Mouse (Mus musculus) MEL (cell line): ENCODE data around the gene Hist2h2ac. TPM values are rescaled to one million over a fixed set of nuclear protein-coding genes. Genes with fewer than 3 reads are reported as not detected.

Source experiments
- DNase-seq: peaks from one replicate; pipeline ENCODE4 v3.0.0; 2011; ENCODE audit warnings: low read depth, low spot score
- H3K27ac ChIP-seq: 2 replicates; pipeline ENCODE4 v1.5.1; 2012; ENCODE audit warnings: low read depth, mild to moderate bottlenecking, control low read depth, low read length, moderate library complexity; ENCODE audit not compliant: control insufficient read depth
- H3K27me3 ChIP-seq, 2 experiments: fragments of 150-350 bp in 1 of 2; sonication (generic) in 1 of 2; 2 replicates each; pipeline ENCODE4 v1.6.1; 2012; ENCODE audit warnings: low read length in 2 of 2, mild to moderate bottlenecking in 2 of 2, improper control_type of control experiment in 1 of 2, moderate library complexity in 1 of 2; ENCODE audit not compliant: insufficient read depth in 2 of 2, control insufficient read depth in 1 of 2
- H3K36me3 ChIP-seq, 2 experiments: 2 replicates each; pipeline ENCODE4 v1.6.1; 2012 to 2014; ENCODE audit warnings: low read length in 2 of 2, improper control_type of control experiment in 1 of 2, inconsistent platforms in 1 of 2, mild to moderate bottlenecking in 1 of 2; ENCODE audit not compliant: insufficient read depth in 2 of 2, control insufficient read depth in 1 of 2
- H3K4me1 ChIP-seq, 2 experiments: fragments of 150-350 bp in 1 of 2; sonication (generic) in 1 of 2; 2 replicates each; pipeline ENCODE4 v1.6.1; 2012; ENCODE audit warnings: low read length in 2 of 2, improper control_type of control experiment in 1 of 2, mild to moderate bottlenecking in 1 of 2; ENCODE audit not compliant: insufficient read depth in 2 of 2, control insufficient read depth in 1 of 2
- H3K4me3 ChIP-seq, 2 experiments: fragments of 150-350 bp in 1 of 2; sonication (generic) in 1 of 2; 2 replicates each; pipeline ENCODE4 v1.5.1; 2012; ENCODE audit warnings: low read depth in 2 of 2, low read length in 2 of 2, mild to moderate bottlenecking in 2 of 2, moderate library complexity in 2 of 2, control low read depth in 1 of 2, improper control_type of control experiment in 1 of 2; ENCODE audit not compliant: control insufficient read depth in 1 of 2, insufficient read depth in 1 of 2
- H3K79me2 ChIP-seq: 2 replicates; pipeline ENCODE4 v1.6.1; 2012; ENCODE audit warnings: mild to moderate bottlenecking, low read length, moderate library complexity; ENCODE audit not compliant: control insufficient read depth, poor library complexity, insufficient read depth
- H3K9ac ChIP-seq: 2 replicates; pipeline ENCODE4 v1.6.1; 2012; ENCODE audit warnings: low read depth, mild to moderate bottlenecking, control low read depth, low read length, moderate library complexity; ENCODE audit not compliant: control insufficient read depth, poor library complexity, severe bottlenecking
- H3K9me3 ChIP-seq: fragments of 150-350 bp; sonication (generic); replicated peaks from 2 replicates; pipeline ENCODE4 v1.6.1; 2012; ENCODE audit warnings: mild to moderate bottlenecking, low read length, improper control_type of control experiment, moderate library complexity; ENCODE audit not compliant: insufficient read depth
- CHD1 ChIP-seq: IDR thresholded peaks from 2 replicates; pipeline ENCODE4 v1.6.1; 2012; ENCODE audit warnings: low read depth, mild to moderate bottlenecking, inconsistent platforms, low read length, improper control_type of control experiment
- CHD2 ChIP-seq: IDR thresholded peaks from 2 replicates; pipeline ENCODE4 v1.6.1; 2011; ENCODE audit warnings: low read length, improper control_type of control experiment
- CTCF ChIP-seq, 3 experiments: IDR thresholded peaks in 2 of 3; conservative IDR thresholded peaks in 1 of 3; 2 replicates each; pipeline ENCODE4 v1.5.1; 2011 to 2012; ENCODE audit warnings: low read length in 3 of 3, low read depth in 2 of 3, mild to moderate bottlenecking in 2 of 3, improper control_type of control experiment in 1 of 3, inconsistent platforms in 1 of 3, mixed read lengths in 1 of 3, moderate library complexity in 1 of 3; ENCODE audit not compliant: control insufficient read depth in 1 of 3, insufficient read depth in 1 of 3, poor library complexity in 1 of 3, severe bottlenecking in 1 of 3
- ELF1 ChIP-seq: IDR thresholded peaks from 2 replicates; pipeline ENCODE4 v1.6.1; 2014; ENCODE audit warnings: low read depth, mild to moderate bottlenecking, inconsistent platforms, low read length, improper control_type of control experiment, moderate library complexity
- EP300 ChIP-seq, 2 experiments: IDR thresholded peaks; 2 replicates each; pipeline ENCODE4 v1.6.1; 2011; ENCODE audit warnings: improper control_type of control experiment in 2 of 2, low read length in 2 of 2, low read depth in 1 of 2, mild to moderate bottlenecking in 1 of 2
- ETS1 ChIP-seq: IDR thresholded peaks from 2 replicates; pipeline ENCODE4 v1.6.1; 2012; ENCODE audit warnings: low read depth, mild to moderate bottlenecking, inconsistent platforms, low read length, improper control_type of control experiment, moderate library complexity
- GABPA ChIP-seq: IDR thresholded peaks from 2 replicates; pipeline ENCODE4 v1.6.1; 2012; ENCODE audit warnings: low read depth, mild to moderate bottlenecking, inconsistent platforms, low read length, improper control_type of control experiment, moderate library complexity
- GATA1 ChIP-seq: IDR thresholded peaks from 2 replicates; pipeline ENCODE4 v1.6.1; 2011; ENCODE audit warnings: low read depth, low read length, improper control_type of control experiment
- HCFC1 ChIP-seq: IDR thresholded peaks from 2 replicates; pipeline ENCODE4 v1.6.1; 2012; ENCODE audit warnings: low read depth, mild to moderate bottlenecking, inconsistent platforms, low read length, improper control_type of control experiment, moderate library complexity
- JUND ChIP-seq: IDR thresholded peaks from 2 replicates; pipeline ENCODE4 v1.6.1; 2011; ENCODE audit warnings: low read depth, mild to moderate bottlenecking, improper control_type of control experiment, low read length
- KAT2A ChIP-seq: conservative IDR thresholded peaks from 2 replicates; pipeline ENCODE4 v1.6.1; 2012; ENCODE audit warnings: low read depth, low read length, improper control_type of control experiment, inconsistent platforms
- MAFK ChIP-seq: IDR thresholded peaks from 2 replicates; pipeline ENCODE4 v1.6.1; 2011; ENCODE audit warnings: low read depth, mild to moderate bottlenecking, low read length, improper control_type of control experiment, borderline replicate concordance
- MAZ ChIP-seq: IDR thresholded peaks from 2 replicates; pipeline ENCODE4 v1.6.1; 2012; ENCODE audit warnings: low read depth, mild to moderate bottlenecking, inconsistent platforms, low read length, improper control_type of control experiment
- MXI1 ChIP-seq: IDR thresholded peaks from 2 replicates; pipeline ENCODE4 v1.6.1; 2011; ENCODE audit warnings: mild to moderate bottlenecking, low read depth, low read length, improper control_type of control experiment
- MYB ChIP-seq: IDR thresholded peaks from 2 replicates; pipeline ENCODE4 v1.6.1; 2011; ENCODE audit warnings: mild to moderate bottlenecking, low read depth, low read length, improper control_type of control experiment
- MYC ChIP-seq: IDR thresholded peaks from 2 replicates; pipeline ENCODE4 v1.6.1; 2011; ENCODE audit warnings: low read depth, mild to moderate bottlenecking, low read length, improper control_type of control experiment, moderate library complexity
- NRF1 ChIP-seq: IDR thresholded peaks from 2 replicates; pipeline ENCODE4 v1.6.1; 2014; ENCODE audit warnings: low read depth, mild to moderate bottlenecking, inconsistent platforms, low read length, improper control_type of control experiment, moderate library complexity; ENCODE audit not compliant: poor library complexity, insufficient read depth, severe bottlenecking
- POLR2A ChIP-seq, 2 experiments: IDR thresholded peaks; 2 replicates each; pipeline ENCODE4 v1.6.1; 2011 to 2012; ENCODE audit warnings: low read length in 2 of 2, mild to moderate bottlenecking in 2 of 2, control low read depth in 1 of 2, improper control_type of control experiment in 1 of 2, low read depth in 1 of 2, moderate library complexity in 1 of 2; ENCODE audit not compliant: control insufficient read depth in 1 of 2, insufficient read depth in 1 of 2, poor library complexity in 1 of 2
- POLR2AphosphoS2 ChIP-seq: IDR thresholded peaks from 2 replicates; pipeline ENCODE4 v1.6.1; 2011; ENCODE audit warnings: low read length, improper control_type of control experiment
- POLR2AphosphoS5 ChIP-seq: IDR thresholded peaks from 2 replicates; pipeline ENCODE4 v1.6.1; 2012; ENCODE audit warnings: low read depth, borderline replicate concordance, mild to moderate bottlenecking, inconsistent platforms, low read length, moderate library complexity, mixed read lengths
- RCOR1 ChIP-seq: IDR thresholded peaks from 2 replicates; pipeline ENCODE4 v1.6.1; 2012; ENCODE audit warnings: low read depth, mild to moderate bottlenecking, inconsistent platforms, low read length, improper control_type of control experiment
- SIN3A ChIP-seq: IDR thresholded peaks from 2 replicates; pipeline ENCODE4 v1.6.1; 2012; ENCODE audit warnings: low read length, improper control_type of control experiment, inconsistent platforms
- SMC3 ChIP-seq: IDR thresholded peaks from 2 replicates; pipeline ENCODE4 v1.6.1; 2011; ENCODE audit warnings: low read depth, low read length, improper control_type of control experiment
- TAL1 ChIP-seq: IDR thresholded peaks from 2 replicates; pipeline ENCODE4 v1.6.1; 2012; ENCODE audit warnings: mild to moderate bottlenecking, inconsistent platforms, low read length, moderate library complexity, mixed read lengths
- TBP ChIP-seq: IDR thresholded peaks from 2 replicates; pipeline ENCODE4 v1.8.0; 2011; ENCODE audit warnings: low read depth, low read length, improper control_type of control experiment
- UBTF ChIP-seq: IDR thresholded peaks from 2 replicates; pipeline ENCODE4 v1.6.1; 2012; ENCODE audit warnings: low read depth, mild to moderate bottlenecking, inconsistent platforms, low read length, improper control_type of control experiment, moderate library complexity, borderline replicate concordance; ENCODE audit not compliant: insufficient read depth
- USF1 ChIP-seq: IDR thresholded peaks from 2 replicates; pipeline ENCODE4 v1.6.1; 2014; ENCODE audit warnings: low read depth, mild to moderate bottlenecking, inconsistent platforms, low read length, improper control_type of control experiment, moderate library complexity
- USF2 ChIP-seq, 2 experiments: IDR thresholded peaks; 2 replicates each; pipeline ENCODE4 v1.6.1; 2011 to 2012; ENCODE audit warnings: improper control_type of control experiment in 2 of 2, low read length in 2 of 2, borderline replicate concordance in 1 of 2, inconsistent platforms in 1 of 2, low read depth in 1 of 2, mild to moderate bottlenecking in 1 of 2; ENCODE audit not compliant: insufficient read depth in 1 of 2
- ZC3H11A ChIP-seq: IDR thresholded peaks from 2 replicates; pipeline ENCODE4 v1.6.1; 2012; ENCODE audit warnings: low read depth, mild to moderate bottlenecking, inconsistent platforms, low read length, improper control_type of control experiment
- ZKSCAN1 ChIP-seq: IDR thresholded peaks from 2 replicates; pipeline ENCODE4 v1.6.1; 2012; ENCODE audit warnings: low read depth, mild to moderate bottlenecking, inconsistent platforms, low read length, improper control_type of control experiment, moderate library complexity
- ZMIZ1 ChIP-seq: IDR thresholded peaks from 2 replicates; pipeline ENCODE4 v1.6.1; 2012; ENCODE audit warnings: low read depth, mild to moderate bottlenecking, inconsistent platforms, low read length, improper control_type of control experiment, moderate library complexity
- ZNF384 ChIP-seq: IDR thresholded peaks from 2 replicates; pipeline ENCODE4 v1.6.1; 2012; ENCODE audit warnings: low read depth, mild to moderate bottlenecking, inconsistent platforms, low read length, improper control_type of control experiment
- polyA plus RNA-seq, 2 experiments: library from polyadenylated mRNA; stranded (reverse) in 1 of 2; unstranded in 1 of 2; fragments of >175 nt in 1 of 2; fragments of >200 nt in 1 of 2; gene quantifications; 2 replicates each; pipeline versions ENCODE4 v1.2.1 to v1.2.4; 2012; ENCODE audit warnings: low replicate concordance in 2 of 2, low read depth in 1 of 2; ENCODE audit not compliant: insufficient read length in 2 of 2, insufficient read depth in 1 of 2, missing spikeins in 1 of 2
- total RNA-seq: library from RNA; depleted of rRNA; stranded (reverse); fragments of 300-350 nt; gene quantifications from 2 replicates; pipeline ENCODE4 v1.2.3, GENCODE M21; 2012

Hist2h2ac gene
- total and polyA plus RNA-seq, 3 experiments = 4.8 to 2,824 TPM; not detected in 1

DNA sequence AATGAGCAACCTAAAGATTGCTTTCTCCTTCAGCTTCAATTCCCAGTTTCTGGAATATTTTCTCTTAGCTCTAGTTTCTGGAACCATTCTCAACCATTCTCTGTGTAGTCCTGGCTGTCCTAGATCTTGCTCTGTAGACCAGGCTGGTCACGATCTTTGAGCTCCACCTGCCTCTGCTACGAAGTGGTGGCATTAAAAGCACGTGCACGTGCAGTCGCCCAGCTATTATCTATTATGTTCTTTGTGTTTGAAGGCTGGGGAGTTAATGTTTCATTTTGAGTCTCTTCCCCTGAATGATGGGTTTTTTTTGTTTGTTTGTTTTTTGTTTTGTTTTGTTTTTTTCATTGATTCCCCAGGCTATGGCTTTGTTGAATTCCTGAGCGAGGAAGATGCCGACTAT is 47.5 kb downstream of the Hist2h2ac start (continued):
- TF ChIP-seq UBTF (no peak), EP300 (IDR thresholded peaks at IDR 0.05; ENCODE audit: low read depth in 1 of 2, low read length in 2 of 2) (no peak), ZNF384 (no peak), ZMIZ1 (no peak), MYC (peak; percentile 94), MYB (no peak), ZKSCAN1 (no peak), HCFC1 (no peak), SIN3A (no peak), MAFK (no peak), KAT2A (no peak), ZC3H11A (no peak), TAL1 (no peak), ETS1 (0 out of 2 replicates have a peak, but pooled peaks have one; percentile 26), RCOR1 (no peak), NRF1 (no peak), USF1 (peak; percentile 30; the same call in 1 of the 2 replicates), CHD1 (0 out of 2 replicates have a peak, but pooled peaks have one; percentile 9), MXI1 (peak; percentile 95), POLR2A (IDR thresholded peaks at IDR 0.05; ENCODE audit: control insufficient read depth in 1 of 2, insufficient read depth in 1 of 2, low read depth in 1 of 2, low read length in 2 of 2, poor library complexity in 1 of 2) (no peak), TBP (no peak), MAZ (no peak)

GRCm38 (mm10) chr3:96172197-96173178 is 48.2 kb downstream of the Hist2h2ac start, which contains the start of gene Sf3b4:
Gene Sf3b4 (plus strand): TSS chr3:96172332.
- no peaks in the 10 kb centered on the region for H3K27me3 ChIP-seq
- H3K27ac ChIP-seq = peak within 1 kb of the TSS; percentile 92
- peak within 1 kb of the TSS; percentile 75 to 77 for H3K4me3 ChIP-seq
- H3K4me1 ChIP-seq = peaks cover 8 to 35% of the 10 kb centered on the region in 2 experiments
- H3K79me2 ChIP-seq = peaks cover 43% of the 10 kb centered on the region
- H3K36me3 ChIP-seq = peaks cover 21 to 40% of the 10 kb centered on the region in 2 experiments
- peak; percentile 100 for DNase-seq
- H3K9ac ChIP-seq = peak within 1 kb of the TSS; percentile 93
- no peaks in the 10 kb centered on the region for H3K9me3 ChIP-seq
- TF ChIP-seq EP300 (IDR thresholded peaks at IDR 0.05; ENCODE audit: low read depth in 1 of 2, low read length in 2 of 2) (peak in 1 of 2 experiments; percentile 19; a peak in 1 of 4 replicates), ZMIZ1 (peak; percentile 96), CHD2 (no peak; the same call in 1 of the 2 replicates), MXI1 (peak; percentile 68), GATA1 (no peak), ELF1 (peak; percentile 95), SMC3 (no peak; the same call in 1 of the 2 replicates), POLR2AphosphoS5 (peak; percentile 78; the same call in 1 of the 2 replicates), ZKSCAN1 (no peak), USF2 (IDR thresholded peaks at IDR 0.05; ENCODE audit: borderline replicate concordance in 1 of 2, insufficient read depth in 1 of 2, low read depth in 1 of 2, low read length in 2 of 2) (no peak), SIN3A (peak; percentile 84), CTCF (IDR thresholded peaks at IDR 0.05 in 2 of 3, conservative IDR thresholded peaks at IDR 0.05 in 1 of 3; ENCODE audit: control insufficient read depth in 1 of 3, insufficient read depth in 1 of 3, low read depth in 2 of 3, low read length in 3 of 3, poor library complexity in 1 of 3, severe bottlenecking in 1 of 3) (no peak), MYC (peak; percentile 89), TBP (peak; percentile 93), ZC3H11A (0 out of 2 replicates have a peak, but pooled peaks have one; percentile 24), JUND (no peak), GABPA (no peak), POLR2AphosphoS2 (peak; percentile 95)
